8 mouse cellular contexts compared by ENCODE assay signal in the genomic region with DNA sequence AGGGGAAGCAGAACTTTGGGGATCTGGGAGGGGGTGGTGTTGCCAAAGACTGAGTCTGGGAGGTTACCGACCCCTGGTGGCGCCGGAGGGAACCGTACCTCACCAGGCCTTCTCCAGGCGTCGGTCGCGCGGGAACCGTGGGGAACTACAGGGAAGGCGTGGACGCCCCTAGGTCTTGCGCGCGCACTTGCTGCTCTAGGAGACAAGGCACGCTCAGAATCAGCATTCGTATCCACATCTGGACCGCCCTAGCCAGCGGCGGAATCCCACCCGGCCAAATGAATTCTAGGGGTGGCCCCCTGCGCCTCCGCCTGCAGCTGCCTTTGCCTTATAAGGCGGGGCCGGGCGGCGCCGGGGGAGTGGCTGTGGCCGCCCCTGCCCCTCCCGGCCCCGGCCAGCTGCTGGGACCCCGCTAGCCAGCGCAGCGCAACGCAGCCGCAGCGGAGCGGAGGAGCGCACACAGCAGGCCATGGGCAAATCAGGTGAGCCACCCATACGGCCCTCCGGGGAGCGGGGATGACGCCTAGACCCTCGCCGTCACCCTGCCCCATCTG. TPM values are rescaled to one million over a fixed set of nuclear protein-coding genes. Genes with fewer than 3 reads are reported as not detected.
DNase-seq lines count a peak whose midpoint lies in the region; TF ChIP-seq lines count a peak whose summit lies in the region.

A gene (plus strand): TSS at position 110 of the 554 bp plus-strand sequence.

- TF ChIP-seq CTCF in brain, embryonic 14.5 days (IDR thresholded peaks at IDR 0.05; ENCODE audit: borderline replicate concordance, extremely low read depth, insufficient read depth, insufficient read length) = peak; percentile 88

- TF ChIP-seq POLR2A in brain, embryonic 14.5 days (IDR thresholded peaks at IDR 0.05; ENCODE audit: borderline replicate concordance, extremely low read depth, insufficient read depth, insufficient read length, poor library complexity, severe bottlenecking) = no peak

- peak; percentile 98 for DNase-seq in ES-CJ7 (ENCODE audit: low read depth, low spot score)
- DNase-seq in brain, embryonic 14.5 days (ENCODE audit: low read depth) = peak; percentile 90
- DNase-seq in forelimb bud, embryonic 11.5 days (ENCODE audit: low read depth, low spot score) = peak; percentile 96
- peak; percentile 94 for DNase-seq in heart, postnatal 4 days
- peak; percentile 62 to 68 for DNase-seq in layer of hippocampus, postnatal 14 days (ENCODE audit: low spot score in 2 of 2)
- DNase-seq in lung, postnatal 25 days (ENCODE audit: low spot score) = peak; percentile 82
- peak; percentile 78 for DNase-seq in ovary, postnatal 36 days (ENCODE audit: low spot score)
- DNase-seq in thymus, postnatal 25 days = peak; percentile 89

RNA-seq across cellular contexts. Expression of the gene that starts here (rescaled TPM):
- polyA plus RNA-seq in brain, embryonic 14.5 days (2012; rRNA removed) = 26.4 and 28.8 TPM in 2 replicates
- total RNA-seq in heart, postnatal 4 days (2021) = 10 to 100 TPM; 31.0 to 32.9 TPM
- total RNA-seq in layer of hippocampus, postnatal 14 days (2021) = 1 to 10 TPM; 1.6 to 1.7 TPM

Comparison
In these comparisons a context has a peak if more than half of its experiments do, and no peak if none do; other contexts are left out.
1. Peak in every context shown above with its lines: DNase-seq.
2. RNA of the gene that starts here (total RNA-seq): 31.0 to 32.9 TPM in heart, postnatal 4 days; 1.6 to 1.7 TPM in layer of hippocampus, postnatal 14 days; every median in the first group is over 10 times any median in the second.